Mouse (Mus musculus): Measurements from ENCODE around the gene Atxn1. TPM values are rescaled to one million over a fixed set of nuclear protein-coding genes. Genes with fewer than 3 reads are reported as not detected.

Gene Atxn1
- total RNA-seq, 4 experiments from 2014 or later = 123 to 159 (median 132) TPM

DNA sequence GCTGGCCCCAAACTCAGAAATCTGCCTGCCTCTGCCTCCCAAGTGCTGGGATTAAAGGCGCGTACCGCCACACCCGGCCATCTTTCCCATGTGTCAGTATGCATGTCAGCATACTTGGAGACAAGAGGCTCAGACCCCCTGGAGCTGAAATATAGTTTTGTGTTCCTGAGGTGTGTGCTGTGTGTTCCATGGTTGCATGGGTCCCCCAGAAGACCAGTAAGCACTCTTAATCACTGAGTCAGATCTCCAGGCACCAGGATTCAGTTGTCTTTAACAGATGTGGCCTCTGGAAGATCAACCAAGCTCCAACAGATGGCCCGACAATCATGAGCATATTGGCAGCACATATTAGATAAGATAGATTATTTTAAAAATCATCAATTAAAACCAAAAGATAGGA lies 62.4 kb downstream of the Atxn1 start:
- DNase-seq (ENCODE audit: low spot score in 2 of 2) = no peak

DNA sequence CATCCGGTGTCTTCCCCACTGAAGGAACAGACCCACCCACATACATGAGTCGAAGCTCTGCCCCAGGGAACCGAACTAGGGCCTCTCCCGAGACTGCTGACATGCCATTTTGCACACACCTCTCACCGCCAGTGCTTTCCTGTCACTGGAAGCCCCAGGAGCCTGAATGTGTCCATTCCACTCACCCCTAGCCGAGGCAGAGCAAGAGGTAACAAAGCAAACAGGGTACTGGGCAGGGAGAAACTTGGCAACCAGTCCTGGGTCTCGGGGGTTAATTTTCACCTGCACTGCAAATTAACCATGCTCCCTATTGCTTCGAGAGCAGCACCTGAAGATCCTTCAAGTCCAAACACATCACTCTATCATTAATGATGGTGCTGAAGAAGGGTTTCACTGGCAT lies 64.0 kb downstream of the Atxn1 start:
- no peak for DNase-seq (ENCODE audit: low spot score in 2 of 2)

DNA sequence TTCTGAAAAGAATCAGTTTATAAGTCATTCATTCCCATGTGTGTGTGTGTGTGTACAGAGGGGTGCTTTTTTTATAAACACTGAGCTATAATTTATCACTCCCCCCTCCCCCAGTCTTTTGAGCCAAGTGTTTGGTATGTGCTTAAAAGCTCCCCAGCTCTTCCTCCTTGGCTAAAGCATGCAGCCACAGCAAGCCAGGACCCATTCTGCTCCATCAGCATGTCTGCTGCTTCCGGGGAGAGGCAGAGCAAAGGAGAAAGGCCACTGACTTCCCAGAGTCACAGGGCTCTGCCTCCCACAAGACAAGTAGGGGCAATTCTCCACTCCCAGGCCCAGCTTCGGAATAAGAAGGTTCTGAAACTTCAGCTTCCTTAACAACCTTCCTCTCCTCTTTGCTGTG lies 67.2 kb downstream of the Atxn1 start:
- DNase-seq (ENCODE audit: low spot score in 2 of 2) = no peak

DNA sequence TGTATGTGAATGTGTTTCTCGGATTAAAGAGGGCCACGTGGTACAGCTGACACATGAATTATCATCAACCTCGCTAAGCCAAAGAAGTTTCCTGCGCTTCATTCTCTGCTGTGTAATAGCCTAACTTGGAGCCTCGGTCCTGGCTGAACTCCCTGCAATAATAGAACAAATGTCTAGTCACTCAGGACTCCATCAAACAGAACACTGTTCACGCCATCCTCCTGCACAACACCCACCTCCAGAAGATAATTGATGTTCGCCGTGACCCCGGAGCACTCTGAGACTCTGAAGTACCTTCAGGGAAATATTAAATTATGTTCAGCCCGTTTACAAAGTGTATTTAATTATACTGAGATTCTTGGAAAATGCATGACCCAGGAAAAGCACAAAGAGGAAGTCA lies 70.0 kb downstream of the Atxn1 start:
- DNase-seq (ENCODE audit: low spot score in 2 of 2) = no peak

DNA sequence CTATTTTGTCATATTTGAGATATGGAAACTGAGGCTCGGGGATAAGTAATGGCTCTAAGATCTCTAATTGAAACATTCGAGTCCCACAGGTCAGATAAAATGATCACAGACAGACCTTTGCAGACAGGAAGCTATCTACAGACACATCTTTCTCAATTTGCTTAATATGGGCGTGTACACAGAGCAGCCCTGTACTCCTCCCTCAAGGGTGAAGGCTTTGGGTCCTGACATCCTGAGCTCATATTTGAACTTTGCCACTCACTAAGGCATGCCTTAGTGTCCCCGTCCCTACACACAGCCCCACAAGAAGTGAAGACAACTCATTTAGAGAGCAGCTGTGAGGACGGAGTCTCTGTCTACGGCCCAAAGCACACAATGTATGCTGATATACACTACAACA lies 70.6 kb downstream of the Atxn1 start:
- no peak for DNase-seq (ENCODE audit: low spot score in 2 of 2)

DNA sequence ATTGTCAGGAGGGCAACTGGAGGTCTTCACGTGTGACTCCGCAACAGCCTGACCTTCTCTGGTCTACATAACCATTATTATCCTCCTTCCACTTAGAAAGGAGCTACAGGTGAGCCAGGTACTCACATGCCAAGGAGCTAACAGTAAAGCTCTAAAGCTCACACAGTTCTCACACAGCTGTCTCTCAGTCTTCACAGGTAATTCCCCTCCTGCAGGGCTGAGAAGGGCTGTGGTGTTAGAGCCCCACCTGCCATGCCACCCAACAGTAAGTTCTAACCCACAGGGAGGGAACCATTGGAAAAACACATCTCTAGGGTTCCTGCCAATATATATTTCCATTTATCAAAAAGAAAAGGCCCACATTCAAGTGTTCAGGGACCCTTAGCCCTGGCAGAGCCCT lies 73.7 kb downstream of the Atxn1 start:
- DNase-seq (ENCODE audit: low spot score in 2 of 2) = no peak

DNA sequence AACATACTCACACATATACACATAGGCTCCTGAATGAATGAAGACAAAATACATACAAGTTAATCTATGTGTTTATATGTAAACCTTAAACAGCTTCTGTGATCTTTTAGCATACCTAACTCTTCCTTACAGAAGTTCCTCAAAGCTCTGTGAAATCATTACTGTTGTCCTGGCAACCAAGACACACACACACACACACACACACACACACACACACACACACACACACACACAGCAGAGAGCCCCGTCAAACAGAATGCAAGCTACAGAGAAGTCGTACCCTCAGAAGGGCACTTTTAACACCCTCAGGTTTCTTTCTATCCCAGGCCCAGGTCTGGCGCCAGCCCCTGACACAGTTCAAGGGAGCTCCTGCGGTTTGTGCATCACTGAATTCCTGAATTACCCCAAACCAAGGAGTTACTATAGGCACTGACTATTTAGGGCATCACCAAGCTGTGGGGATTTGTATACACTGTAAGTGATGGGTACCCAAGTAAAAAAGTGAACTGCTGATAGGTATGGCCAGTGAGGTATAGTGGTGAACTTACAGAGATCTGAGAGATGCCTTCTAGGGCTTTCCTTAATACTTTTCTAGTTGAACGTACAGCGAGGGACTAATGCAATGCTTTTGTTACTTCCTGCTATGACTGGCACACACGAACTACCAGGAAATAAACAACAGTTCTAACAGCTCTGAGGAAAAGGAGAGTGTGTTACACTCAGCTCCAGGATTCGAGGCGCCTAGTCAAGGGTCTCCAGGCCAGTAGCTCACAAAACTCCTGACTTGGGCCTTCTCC lies 75.7 kb downstream of the Atxn1 start:
- DNase-seq (ENCODE audit: low spot score in 2 of 2) = no peak

DNA sequence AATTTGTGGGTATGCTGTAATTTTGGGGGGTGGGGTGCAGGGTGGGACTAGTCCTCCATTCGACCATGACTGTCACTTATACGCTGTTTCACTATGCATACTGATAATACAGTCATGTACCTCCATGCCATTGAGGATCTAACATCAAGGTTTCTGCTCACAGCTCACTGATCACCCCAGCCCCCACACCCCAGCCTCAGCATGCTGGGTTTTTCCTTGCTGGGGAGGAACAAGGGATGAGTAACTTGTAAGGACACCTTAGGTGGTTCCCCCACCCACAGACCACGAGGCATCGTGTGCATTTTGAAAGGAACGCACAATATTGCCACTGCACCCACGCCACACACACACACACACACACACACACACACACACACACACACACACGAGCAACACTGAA lies 79.9 kb downstream of the Atxn1 start:
- DNase-seq (ENCODE audit: low spot score in 2 of 2) = no peak

DNA sequence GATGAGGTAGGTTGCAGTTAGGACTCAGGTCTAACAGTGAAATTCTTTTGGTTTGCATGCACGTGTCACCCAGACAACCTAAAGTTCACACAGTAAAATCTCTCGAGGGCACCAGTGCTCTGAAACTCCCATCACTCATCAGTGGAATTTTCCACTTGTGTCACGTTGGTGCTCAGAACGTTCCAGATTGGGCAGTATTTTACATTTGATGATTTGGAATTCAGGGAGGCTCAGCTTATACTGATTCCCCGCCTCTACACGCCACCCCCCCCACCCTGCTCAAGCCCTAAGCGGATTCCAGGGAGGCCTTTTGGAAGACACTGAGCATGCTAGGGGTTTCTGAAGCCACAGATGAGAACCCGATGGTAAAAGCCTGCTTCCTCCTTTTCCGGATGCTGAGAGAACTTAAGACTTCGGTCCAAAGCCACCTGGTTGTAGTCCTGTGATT lies 81.0 kb downstream of the Atxn1 start:
- no peak for DNase-seq (ENCODE audit: low spot score in 2 of 2)

DNA sequence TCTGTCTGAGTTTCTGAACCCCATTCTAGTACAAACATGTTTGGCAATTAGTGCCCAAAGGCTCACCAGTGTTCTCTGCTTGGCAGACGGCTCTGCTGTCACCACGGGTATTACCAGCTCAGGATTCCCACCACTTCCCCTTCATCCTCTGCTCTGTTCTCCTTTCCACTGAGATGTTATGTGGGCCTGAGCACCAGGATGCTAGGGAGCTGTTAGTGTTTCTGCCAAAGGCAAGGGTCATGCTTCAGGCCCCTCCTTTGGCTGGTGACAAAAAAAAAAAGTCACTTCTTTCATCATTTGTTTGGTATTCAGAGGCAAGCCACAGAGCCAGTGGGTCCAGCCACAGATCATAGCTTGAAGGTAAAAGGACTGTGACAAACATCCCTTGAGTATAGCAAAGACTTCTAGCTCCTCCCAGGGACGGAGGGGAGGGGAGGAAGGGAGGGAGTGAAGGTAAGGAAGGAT lies 81.8 kb downstream of the Atxn1 start:
- no peak for DNase-seq (ENCODE audit: low spot score in 2 of 2)

DNA sequence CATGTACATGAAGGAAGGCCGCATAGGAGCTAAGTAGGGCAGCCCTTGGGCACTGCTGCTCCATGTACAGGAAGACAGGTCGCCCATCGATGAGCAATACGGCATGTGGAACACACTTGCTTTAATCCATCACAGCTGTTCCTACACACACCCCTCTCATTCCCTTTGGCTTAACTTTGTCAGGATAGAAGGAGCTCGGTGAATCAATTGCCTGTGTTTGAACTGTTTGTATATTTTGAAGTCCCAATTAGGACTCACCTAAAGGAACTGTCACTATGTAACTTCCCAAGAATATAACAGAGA lies 84.3 kb downstream of the Atxn1 start:
- no peak for DNase-seq (ENCODE audit: low spot score in 2 of 2)

DNA sequence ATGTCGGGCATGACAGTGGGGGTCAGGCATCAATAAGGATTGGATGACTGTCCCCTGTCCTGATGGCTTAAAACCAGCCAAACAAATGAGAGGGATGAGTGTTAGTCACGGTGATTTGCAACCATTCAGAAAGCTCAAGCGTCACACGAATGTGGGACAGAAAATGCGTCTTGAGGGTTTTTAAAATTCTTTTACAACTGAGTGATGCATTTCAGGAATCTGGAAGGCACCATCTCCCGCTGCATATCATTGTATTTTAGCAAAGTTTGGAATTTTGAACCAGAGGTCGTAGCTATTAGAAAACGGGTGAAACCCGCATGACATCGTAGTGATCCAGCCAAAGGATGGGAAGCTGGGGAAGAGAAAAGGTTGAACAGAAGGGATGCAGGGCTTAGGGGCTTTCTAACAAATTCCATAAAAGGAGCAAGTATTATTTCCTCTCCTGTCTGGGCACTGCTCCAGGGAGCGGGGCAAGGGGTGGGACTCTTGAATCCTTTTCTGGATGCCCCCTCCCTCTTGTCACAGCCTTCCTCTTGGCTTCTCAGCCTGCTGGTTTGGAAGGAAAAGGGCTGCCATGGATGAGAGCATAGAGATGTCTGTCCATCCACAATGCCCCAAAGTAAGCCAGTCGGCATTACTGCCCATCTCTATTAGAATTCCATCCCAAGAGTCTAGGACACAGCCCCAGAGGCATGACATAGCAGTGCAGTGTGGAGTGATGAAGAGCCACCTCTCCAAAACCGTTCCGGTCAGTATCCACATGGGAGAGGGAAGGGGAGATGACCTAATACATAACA lies 84.9 kb downstream of the Atxn1 start:
- no peak for DNase-seq (ENCODE audit: low spot score in 2 of 2)

DNA sequence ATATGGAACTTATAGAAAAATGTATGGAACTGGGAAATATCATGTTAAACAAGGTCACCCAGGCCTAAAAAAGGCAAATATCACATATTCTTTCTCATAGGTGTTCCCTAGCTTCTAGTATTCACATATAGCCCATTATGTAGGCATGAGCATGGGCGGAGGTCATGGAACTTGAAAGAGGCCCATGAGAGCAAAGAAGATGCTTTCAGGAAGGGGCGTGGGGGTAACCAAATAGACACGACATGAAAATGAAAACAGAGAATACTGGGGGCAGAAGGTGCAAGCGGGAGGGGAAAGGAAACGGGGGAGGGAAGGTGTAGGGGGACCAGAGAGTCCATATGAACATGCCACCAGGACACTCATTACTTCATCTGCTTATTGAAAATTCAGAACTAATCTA lies 87.9 kb downstream of the Atxn1 start:
- DNase-seq (ENCODE audit: low spot score in 2 of 2) = no peak

DNA sequence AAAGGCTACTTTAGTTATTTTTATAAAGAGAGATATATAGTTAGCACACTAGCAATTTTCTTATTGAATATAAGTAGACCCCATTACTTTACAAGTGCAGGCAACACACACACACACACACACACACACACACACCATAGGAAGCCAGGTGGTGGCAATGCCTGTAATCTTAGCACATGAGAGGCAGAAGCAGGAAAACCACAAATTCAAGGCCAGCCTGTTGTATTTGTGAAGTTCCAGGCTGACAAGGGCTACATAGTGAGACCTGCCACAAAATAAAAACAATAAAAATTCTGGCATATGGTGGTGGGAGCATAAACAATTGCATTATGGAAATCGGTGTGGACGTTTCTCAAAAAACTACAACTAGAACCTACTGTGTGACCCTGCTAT lies 88.4 kb downstream of the Atxn1 start:
- no peak for DNase-seq (ENCODE audit: low spot score in 2 of 2)

DNA sequence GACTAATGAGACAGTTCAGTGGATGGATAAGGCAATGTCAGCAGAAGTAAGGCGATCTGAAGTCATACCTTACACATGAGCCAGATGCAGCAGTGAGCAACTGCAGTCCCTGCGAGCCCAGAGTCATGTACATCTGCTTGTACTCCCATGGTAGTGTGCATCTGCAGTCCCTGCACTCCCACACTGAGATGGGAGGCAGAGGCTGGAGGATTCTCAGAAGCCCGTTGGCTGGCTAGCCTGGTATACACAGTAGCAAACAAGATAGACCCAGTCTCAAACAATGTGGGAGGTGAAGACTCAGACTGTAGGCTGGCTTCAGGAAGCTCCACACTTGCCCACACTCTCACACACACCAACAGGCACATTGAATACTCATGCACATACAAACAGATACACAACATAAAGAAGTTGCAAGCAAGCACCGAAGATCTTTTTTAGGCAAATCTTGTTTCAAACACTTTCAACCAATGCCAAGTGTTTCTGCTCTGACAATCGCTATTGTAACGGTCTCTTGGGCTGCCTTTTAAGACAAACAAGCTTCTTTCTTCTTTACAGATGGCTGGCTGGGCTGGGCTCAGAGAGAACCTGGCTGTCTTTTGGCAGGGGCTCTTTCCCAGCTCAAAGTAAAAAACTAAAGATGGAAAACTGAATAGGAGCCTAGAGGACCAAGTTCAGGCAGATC lies 89.0 kb downstream of the Atxn1 start:
- no peak for DNase-seq (ENCODE audit: low spot score in 2 of 2)

DNA sequence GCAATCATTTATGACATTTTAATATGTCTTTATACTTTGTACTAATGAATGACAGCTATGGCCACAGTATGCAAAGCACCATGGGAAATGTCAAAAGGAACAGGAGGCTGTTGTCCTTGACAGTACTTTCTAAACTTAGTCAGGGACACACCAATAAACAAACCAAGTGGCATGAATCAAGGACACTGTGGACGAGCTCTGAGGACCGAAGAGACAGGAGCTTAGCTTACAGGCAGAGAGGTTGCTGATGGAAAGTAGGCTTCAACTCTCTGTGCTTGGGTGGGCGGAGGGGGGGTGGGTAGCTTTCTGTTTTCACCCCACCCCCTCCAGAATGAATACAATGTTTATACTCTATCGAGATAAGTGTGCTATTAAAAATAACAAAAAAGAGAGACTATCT lies 90.6 kb downstream of the Atxn1 start:
- no peak for DNase-seq (ENCODE audit: low spot score in 2 of 2)

DNA sequence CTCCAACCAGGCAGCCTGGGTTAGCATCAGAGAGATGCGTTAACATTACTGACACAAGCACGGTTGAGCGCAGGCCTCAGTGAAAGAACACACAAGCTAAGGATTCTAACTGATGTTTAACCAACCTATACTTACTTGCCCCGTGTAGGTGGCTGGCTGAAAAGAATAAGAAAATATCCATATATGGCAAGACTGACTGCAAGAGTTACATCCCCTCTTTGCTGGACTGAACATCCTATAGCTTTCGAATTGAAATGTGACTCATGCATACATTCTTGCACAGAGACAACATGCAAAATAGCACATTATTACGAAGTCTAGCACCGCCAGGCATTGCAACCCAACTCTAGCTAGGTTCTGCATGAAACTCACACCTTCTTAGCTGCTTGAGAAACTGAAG lies 91.8 kb downstream of the Atxn1 start:
- no peak for DNase-seq (ENCODE audit: low spot score in 2 of 2)

DNA sequence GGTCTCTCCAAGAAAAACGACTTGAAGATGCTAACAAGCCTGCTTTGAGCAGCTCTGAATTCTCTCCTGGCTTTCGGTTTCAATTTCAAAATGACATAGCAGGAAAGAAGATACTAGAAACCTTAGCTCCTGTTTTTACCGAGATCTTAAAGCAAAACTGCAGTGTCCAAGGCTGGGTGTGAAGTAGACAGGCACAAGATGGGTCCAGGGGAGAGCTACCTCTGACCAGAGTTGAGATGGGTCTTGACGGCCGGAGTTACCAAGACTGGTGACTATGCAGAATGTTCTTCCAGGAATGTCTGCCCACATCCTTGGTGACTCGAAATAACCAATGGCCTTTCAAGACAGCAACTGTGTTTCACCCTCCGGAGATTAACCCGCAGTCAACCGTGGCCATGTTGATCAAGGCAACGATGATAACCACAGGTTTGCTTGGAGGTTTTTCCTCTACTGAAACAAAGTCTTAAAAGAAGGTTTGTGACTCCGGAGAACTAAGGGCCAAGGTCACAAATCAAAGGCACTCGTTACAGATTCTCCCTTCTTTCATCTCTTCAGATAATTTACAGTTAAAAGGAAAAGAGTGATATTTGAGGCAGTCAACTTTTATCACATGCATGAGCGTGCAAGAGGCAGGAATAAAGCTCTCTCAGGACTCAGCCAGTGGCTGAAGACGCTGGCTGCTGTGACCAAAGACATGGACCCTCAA lies 92.6 kb downstream of the Atxn1 start:
- DNase-seq (ENCODE audit: low spot score in 2 of 2) = no peak

DNA sequence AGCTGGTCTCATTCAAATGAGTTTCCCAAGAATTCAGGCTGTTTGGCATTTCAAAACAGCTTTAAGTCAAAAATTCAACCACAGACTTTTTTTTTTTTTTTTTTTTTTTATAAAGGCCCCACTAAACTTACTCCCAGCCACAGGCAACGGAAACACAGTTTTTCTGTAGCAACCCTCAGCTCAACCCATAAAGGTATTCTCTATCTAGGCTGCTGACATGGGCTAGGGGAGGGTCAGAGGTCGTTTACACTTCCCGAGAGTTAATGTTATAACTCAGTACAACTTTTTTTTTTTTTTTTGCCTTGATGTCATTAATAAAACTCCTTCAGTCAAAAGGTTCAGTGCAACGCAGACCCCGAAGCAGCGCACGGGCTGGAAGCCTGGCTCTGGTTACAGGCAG lies 93.3 kb downstream of the Atxn1 start:
- DNase-seq (ENCODE audit: low spot score in 2 of 2) = no peak

DNA sequence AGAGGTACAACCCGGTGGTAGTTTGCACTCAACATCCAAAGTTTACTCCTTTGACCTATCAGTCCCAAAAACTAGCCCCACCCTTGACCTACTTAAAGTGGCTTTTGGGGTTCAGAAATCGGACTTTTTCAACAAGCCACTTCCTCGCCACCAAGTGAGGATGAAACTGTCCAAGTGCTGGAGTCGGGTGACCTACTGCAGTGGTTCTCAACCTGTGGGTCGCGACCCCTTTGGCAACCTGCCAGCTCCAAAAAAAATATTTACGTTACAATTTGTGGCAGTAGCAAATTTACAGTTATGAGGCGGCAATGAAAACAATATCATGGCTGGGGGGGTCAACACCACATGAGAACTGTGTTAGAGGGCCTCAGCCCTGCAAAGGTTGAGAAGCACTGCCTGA lies 95.9 kb downstream of the Atxn1 start:
- DNase-seq (ENCODE audit: low spot score in 2 of 2) = no peak

DNA sequence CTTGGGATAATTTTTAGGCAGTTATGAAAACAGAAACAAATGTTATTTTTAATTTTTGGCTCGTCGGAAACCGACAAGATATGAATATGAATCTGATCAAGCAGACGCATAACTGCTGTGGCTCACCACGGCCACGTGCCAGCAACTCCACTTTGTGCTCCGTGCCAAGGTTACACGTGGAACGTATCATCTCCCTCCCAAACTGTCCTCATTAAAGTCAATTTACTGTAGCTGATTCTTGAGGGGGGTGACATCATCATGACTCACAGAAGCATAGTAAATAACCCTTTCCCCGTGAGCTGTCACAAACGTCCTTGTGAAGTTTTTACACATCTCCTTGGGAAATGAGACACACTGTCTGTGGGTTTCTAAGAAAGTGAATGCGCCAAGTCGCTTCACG lies 97.5 kb downstream of the Atxn1 start:
- DNase-seq (ENCODE audit: low spot score in 2 of 2) = no peak

Measured in layer of hippocampus, adult 8-10 months (tissue).